Mouse (Mus musculus) liver, postnatal 0 days (tissue): ENCODE data around the gene Jak3.

ENCODE experiments used
- CTCF ChIP-seq: sonication (generic); IDR thresholded peaks from 2 replicates; pipeline ENCODE4 v1.5.1; 2016; ENCODE audit warnings: antibody characterized with exemption, low read depth
- EP300 ChIP-seq: IDR thresholded peaks from 2 replicates; pipeline ENCODE4 v1.6.1; 2016; ENCODE audit warnings: antibody characterized with exemption, low read depth, mild to moderate bottlenecking

GRCm38 (mm10) chr8:71725122-71725924 lies 49.2 kb downstream of the Jak3 start, which contains the start of gene Fcho1:
- no peak for TF ChIP-seq CTCF
- no peak for TF ChIP-seq EP300
